Mouse (Mus musculus): ENCODE measurements around the gene Gm20481.
A peak's percentile ranks its signal among the peaks of the same experiment; 100 is the strongest.
"Not testable (repeated sequence)": the region's sequence is repeated elsewhere in the genome, so short reads cannot be mapped to it uniquely, and the experiment has no call there.

Gm20481 gene

DNA sequence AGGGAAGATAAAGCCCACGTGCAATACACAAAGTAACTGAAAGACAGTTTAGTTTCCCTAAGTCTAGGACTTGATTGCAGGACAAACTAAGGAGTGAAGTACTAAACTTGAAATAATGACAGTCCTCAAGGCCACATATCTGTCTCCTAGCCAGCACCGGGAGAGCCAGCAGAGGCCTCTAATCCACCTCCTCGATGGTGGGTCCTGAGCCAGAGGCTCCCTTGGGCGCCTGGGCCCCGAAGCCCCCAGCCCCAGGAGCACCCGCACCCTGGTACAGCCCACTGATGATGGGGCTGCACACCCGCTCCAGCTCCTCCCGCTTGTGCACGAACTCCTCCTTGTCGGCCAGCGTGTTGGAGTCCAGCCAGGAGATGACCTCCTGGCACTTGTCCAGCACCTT lies at the start of gene Gm20481:
Gm20481 (plus strand) TSS at position 91 of the 400 bp plus-strand sequence.
- not testable (repeated sequence) for DNase-seq (ENCODE audit: low spot score)

- DNase-seq (ENCODE audit: low spot score) = no peak
These were observed 46.8 kb upstream of the Gm20481 start for GRCm38 (mm10) chr17:34922939-34923338.

- no peak for DNase-seq (ENCODE audit: low spot score)
These were observed 45.5 kb upstream of the Gm20481 start for GRCm38 (mm10) chr17:34924258-34924657.

GRCm38 (mm10) chr17:34927306-34928019 lies 42.2 kb upstream of the Gm20481 start:
- DNase-seq (ENCODE audit: low spot score) = no peak

DNA sequence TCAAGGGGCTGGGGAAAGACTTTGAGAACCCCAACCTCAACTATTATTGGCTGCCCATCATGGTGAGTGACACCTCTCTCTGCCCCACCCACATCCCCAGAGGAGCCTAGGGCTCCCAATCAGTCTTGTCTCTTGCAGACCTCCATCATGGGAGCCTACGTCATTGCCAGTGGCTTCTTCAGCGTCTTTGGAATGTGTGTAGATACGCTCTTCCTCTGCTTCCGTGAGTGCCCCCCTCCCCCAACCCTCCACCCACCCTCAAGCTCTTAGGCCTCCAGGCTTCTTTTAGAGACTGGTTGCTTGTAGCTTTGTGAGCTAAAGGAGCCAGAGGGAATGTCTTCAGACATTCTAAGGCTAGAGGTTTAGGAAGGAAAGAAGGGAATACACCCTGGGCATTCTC lies 40.9 kb upstream of the Gm20481 start:
- no peak for DNase-seq (ENCODE audit: low spot score)

- DNase-seq (ENCODE audit: low spot score) = peak; percentile 99
These were observed 38.5 kb upstream of the Gm20481 start, which contains the start of gene Neu1 for GRCm38 (mm10) chr17:34931061-34931734. Neu1 (plus strand) TSS chr17:34931253.

DNA sequence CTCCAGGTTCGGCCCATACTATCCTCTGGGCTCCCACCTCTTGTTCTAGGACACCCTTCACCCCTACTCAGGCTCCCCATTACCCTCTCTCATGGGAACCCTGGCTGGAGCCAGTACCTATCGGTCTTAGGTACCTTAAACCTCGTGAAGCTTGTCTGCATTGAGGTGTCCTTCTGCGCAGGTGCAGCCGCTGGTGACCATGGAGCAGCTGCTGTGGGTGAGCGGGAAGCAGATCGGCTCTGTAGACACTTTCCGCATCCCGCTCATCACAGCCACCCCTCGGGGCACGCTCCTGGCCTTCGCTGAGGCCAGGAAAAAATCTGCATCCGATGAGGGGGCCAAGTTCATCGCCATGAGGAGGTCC lies 38.0 kb upstream of the Gm20481 start:
- no peak for DNase-seq (ENCODE audit: low spot score)

GRCm38 (mm10) chr17:34932287-34932686 lies 37.4 kb upstream of the Gm20481 start:
- DNase-seq (ENCODE audit: low spot score) = no peak

DNA sequence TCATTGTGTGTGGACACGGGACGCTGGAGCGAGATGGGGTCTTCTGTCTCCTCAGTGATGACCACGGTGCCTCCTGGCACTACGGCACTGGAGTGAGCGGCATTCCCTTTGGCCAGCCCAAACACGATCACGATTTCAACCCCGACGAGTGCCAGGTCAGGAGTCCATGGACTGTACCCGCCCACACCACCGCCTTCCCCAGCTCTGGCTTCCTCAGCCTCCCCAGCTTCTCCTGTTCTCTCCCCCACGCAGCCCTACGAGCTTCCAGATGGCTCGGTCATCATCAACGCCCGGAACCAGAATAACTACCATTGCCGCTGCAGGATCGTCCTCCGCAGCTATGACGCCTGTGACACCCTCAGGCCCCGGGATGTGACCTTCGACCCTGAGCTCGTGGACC lies 35.7 kb upstream of the Gm20481 start:
- DNase-seq (ENCODE audit: low spot score) = no peak

DNA sequence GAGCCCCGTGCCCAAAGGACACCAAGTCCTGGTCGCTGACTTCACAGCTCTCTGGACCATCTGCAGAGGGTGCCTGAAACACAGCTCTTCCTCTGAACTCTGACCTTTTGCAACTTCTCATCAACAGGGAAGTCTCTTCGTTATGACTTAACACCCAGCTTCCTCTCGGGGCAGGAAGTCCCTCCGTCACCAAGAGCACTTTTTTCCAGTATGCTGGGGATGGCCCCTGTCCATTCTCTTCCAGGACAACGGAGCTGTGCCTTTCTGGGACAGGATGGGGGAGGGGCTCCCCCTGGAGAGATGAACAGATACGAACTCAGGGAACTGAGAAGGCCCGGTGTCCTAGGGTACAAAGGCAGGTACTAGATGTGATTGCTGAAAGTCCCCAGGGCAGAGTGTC lies 34.9 kb upstream of the Gm20481 start:
- DNase-seq (ENCODE audit: low spot score) = no peak

DNA sequence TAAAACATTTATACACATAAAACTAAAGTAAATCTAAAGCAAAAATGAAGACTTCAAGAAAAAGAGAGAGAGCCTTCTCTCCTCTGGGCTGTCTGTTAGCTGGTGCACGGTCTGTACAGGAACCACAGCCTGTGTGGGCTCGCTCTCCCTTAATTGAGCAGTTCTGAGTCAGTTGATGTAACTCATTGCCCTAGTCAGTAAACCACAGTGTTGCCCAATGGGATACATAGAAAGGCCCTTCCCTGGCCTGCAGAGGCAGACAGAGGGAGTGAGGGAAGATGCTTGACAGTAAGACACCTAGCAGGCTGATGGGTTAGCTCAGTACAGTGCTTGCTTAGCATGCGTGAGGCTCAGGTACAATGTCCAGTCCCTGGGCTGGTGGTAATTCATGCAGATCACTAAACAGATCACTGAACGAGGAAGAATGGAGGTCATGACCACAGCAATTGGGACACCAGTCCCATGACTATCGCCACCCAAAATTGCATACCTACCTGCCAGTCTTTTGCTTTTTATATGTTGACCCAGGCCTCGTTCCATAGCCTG lies 31.7 kb upstream of the Gm20481 start:
- DNase-seq (ENCODE audit: low spot score) = no peak

GRCm38 (mm10) chr17:34941344-34942041 lies 28.2 kb upstream of the Gm20481 start:
- no peak for DNase-seq (ENCODE audit: low spot score)

DNA sequence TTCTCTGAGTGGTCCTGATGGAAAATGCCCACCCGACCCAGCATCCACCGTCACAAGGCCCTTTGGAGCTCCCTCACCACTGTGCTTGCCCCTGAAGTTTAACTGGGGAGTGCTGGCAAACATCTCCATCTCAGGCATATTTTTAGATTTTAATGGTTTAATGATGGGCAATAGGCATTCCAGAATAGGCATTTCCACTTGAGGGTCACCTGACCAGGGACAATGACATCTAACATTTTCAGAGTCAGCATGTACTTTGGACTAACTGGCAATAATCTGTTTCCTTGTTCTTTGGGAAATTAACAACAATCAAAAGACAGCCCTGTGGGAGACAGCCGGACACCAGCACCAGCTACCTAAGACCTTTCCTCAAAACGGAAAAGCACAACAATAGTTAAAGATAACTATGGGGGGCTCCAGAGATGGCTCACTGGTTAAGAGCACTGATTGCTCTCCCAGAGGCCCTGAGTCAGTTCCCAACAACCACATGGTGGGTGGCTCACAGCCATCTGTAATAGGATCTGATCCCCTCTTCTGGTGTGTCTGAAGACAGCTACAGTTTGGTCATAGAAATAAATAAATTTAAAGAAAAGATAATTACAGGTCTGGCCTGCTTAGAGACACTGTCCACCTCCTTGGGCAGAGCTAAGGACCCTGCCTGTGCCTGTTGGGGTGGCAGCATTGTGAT lies 26.4 kb upstream of the Gm20481 start:
- no peak for DNase-seq (ENCODE audit: low spot score)

- DNase-seq (ENCODE audit: low spot score) = no peak
These were observed 25.4 kb upstream of the Gm20481 start for GRCm38 (mm10) chr17:34944362-34944761.

DNA sequence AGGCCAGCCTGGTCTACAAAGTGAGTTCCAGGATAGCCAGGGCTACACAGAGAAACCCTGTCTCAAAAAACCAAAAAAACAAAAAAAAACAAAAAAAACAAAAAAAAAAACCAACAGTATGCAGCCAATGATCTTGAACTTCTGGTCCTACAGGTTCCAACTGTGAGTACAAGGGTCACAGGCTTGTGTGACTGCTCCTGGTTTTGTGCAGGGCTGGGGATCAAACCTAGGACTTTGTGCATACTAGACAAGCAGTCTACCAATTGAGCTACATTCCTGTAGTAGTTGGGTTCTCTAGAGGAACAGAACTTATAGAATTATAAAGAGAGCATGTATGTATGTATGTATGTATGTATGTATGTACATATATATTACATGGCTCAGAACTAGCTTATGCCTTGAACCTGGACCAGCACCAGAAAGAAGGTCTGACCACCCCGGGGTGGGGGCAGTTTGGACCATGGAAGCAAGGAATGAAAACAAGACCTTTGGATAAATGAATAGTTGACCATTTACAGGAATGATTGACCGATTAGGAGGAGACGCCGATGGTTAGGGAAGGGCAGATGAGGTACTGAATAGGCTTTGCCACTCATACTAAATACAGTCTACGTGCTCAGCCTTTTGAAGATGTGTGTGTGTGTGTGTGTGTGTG lies 23.1 kb upstream of the Gm20481 start:
- no peak for DNase-seq (ENCODE audit: low spot score)

- DNase-seq (ENCODE audit: low spot score) = no peak
These were observed 22.1 kb upstream of the Gm20481 start for GRCm38 (mm10) chr17:34947606-34948005.

DNA sequence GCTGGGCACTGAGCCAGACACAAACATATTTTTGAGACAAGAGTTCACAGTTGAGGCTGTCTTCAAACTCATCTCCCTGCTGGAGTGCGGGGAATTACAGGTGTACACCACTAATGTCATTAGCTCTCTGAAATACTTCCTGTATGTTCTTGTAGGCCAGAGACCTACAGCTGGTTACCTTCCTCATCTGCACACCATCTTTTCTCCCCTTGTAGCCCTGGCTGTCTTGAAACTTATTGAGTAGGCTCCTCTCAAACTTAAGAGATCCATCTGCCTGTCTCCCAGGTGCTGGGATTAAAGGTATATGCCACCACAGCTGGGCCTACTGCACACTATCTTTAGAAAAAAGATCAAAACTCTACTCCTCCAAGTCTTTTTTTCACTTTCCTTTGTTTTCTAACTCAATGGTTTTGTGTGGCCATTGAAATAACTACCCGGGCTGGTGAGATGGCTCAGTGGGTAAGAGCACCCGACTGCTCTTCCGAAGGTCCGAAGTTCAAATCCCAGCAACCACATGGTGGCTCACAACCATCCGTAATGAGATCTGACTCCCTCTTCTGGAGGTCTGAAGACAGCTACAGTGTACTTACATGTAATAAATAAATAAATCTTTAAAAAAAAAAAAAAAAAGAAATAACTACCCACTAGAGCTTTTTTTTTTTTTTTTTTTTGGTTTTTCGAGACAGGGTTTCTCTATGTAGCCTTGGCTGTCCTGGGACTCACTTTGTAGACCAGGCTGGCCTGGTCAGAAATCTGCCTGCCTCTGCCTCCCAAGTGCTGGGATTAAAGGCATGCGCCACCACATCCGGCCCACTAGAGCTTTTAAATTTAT lies 20.8 kb upstream of the Gm20481 start:
- not testable (repeated sequence) for DNase-seq (ENCODE audit: low spot score)

- no peak for DNase-seq (ENCODE audit: low spot score)
These were observed 20.2 kb upstream of the Gm20481 start for GRCm38 (mm10) chr17:34949553-34949969.

- DNase-seq (ENCODE audit: low spot score) = no peak
These were observed 18.9 kb upstream of the Gm20481 start for GRCm38 (mm10) chr17:34950514-34951455.
